Mouse (Mus musculus): Measurements from ENCODE around the gene Srbd1. TPM values are rescaled to one million over a fixed set of nuclear protein-coding genes. Genes with fewer than 3 reads are reported as not detected.

Srbd1 gene
- total RNA-seq, 2 experiments from 2014 or later, result 13.4 to 16.5 TPM

DNA sequence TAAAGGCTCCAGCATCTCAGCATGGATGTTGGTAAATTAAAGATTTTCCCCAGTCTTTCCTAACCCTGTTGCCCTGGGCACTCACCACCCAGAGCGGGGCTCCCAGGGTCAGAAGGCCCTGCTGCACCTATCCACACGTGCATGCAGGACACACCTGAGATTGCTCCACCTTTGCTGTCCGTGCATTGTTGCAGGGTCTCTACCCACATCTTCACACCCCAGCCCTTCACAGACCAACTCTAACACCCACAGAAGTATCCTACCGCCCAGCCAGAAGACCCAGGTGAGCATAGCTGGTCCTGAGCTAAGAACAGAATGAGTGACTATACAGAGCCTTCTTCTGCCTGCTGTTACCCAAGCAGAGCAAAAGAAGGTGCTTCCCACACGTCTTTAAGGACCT is 201.9 kb downstream of the Srbd1 start:
- intact Hi-C loops (cut with DNase I), result no loop called here
- no peak for DNase-seq (ENCODE audit: low spot score in 2 of 2)

DNA sequence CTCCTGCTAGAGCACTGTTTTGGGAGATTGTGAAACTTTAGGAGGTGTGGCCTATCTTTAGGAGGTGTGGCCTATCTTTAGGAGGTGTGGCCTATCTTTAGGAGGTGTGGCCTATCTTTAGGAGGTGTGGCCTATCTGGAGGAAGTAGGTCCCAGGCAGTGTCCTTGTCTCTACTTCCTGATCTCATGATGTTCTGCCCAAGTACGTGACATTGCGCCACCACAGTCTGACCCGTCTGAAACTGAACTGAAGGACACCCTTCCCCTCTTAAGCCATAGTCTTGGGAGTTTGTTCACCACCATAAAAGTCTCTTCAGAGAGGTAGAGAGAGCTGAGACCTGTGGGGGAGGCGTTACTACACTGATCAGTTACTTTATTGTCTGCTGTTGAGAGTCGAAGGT is 202.9 kb downstream of the Srbd1 start:
- intact Hi-C loops (cut with DNase I), result no loop called here
- no peak for DNase-seq (ENCODE audit: low spot score in 2 of 2)

- DNase-seq (ENCODE audit: low spot score in 2 of 2), result no peak
- intact Hi-C loops (cut with DNase I), result no loop called here
Observed at GRCm38 (mm10) chr17:85941141-85941738, 203.7 kb downstream of the Srbd1 start.

DNA sequence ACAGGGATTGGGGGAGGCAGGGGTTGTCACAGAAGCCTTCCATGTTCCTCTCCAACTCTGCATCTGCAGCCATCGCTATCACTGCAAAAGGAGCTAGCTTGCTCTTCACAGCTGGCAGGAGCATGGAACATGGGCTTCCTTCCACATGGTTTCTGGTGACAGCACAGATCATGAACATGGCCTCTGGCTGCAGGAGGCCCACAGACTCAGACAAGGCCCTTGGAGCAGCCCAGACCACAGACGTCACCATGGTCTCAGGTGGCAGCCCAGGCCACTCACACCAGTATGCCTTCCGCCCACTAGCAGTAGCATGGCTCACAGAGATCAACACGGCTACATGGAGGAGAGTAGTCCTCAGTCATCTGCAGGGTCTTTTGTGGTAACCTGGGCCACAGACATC is 207.8 kb downstream of the Srbd1 start:
- no peak for DNase-seq (ENCODE audit: low spot score in 2 of 2)
- intact Hi-C loops (cut with DNase I), result no loop called here

- DNase-seq (ENCODE audit: low spot score in 2 of 2), result no peak
- intact Hi-C loops (cut with DNase I), result no loop called here
Observed at GRCm38 (mm10) chr17:85935268-85935667, 209.7 kb downstream of the Srbd1 start.

Other genes with a start within 250 kb of the Srbd1 start
- gene Prkce, start 22.6 kb upstream of the Srbd1 start, total RNA-seq (2021), result 100 to 1,000 TPM; 276 to 292 TPM

Data from left cerebral cortex, postnatal 36 days (tissue).